Mouse (Mus musculus) limb, embryonic 11.5 days (tissue): ENCODE data around the gene Tmtc4. TPM values are rescaled to one million over a fixed set of nuclear protein-coding genes. Genes with fewer than 3 reads are reported as not detected.
A peak's percentile ranks its signal among the peaks of the same experiment; 100 is the strongest.

Experiments used
- ATAC-seq: fragments of 200-750 bp; cut with Nextera tagmentation; 2 replicates; pipeline ENCODE4 v1.8.0; 2017; ENCODE audit warnings: low read depth; ENCODE audit not compliant: insufficient number of reproducible peaks, low FRiP score, low TSS enrichment
- DNase-seq: peaks from one replicate; pipeline ENCODE4 v3.0.0-alpha.2; 2015; ENCODE audit warnings: low spot score
- H3K27ac ChIP-seq: fragments of 300-500 bp; sonication (generic); replicated peaks from 2 replicates; pipeline ENCODE4 v1.5.1; 2014; ENCODE audit warnings: low read depth, mild to moderate bottlenecking, low read length
- H3K27me3 ChIP-seq: fragments of 300-500 bp; sonication (generic); 2 replicates; pipeline ENCODE4 v1.6.1; 2014; ENCODE audit warnings: mild to moderate bottlenecking, low read length, mixed read lengths; ENCODE audit not compliant: control insufficient read depth, insufficient read depth
- H3K36me3 ChIP-seq: fragments of 300-500 bp; sonication (generic); 2 replicates; pipeline ENCODE4 v1.6.1; 2014; ENCODE audit warnings: mild to moderate bottlenecking, low read length, moderate library complexity, mixed read lengths; ENCODE audit not compliant: control insufficient read depth, insufficient read depth
- H3K4me1 ChIP-seq: fragments of 300-500 bp; sonication (generic); 2 replicates; pipeline ENCODE4 v1.6.1; 2014; ENCODE audit warnings: low read length, mixed read lengths; ENCODE audit not compliant: control insufficient read depth, insufficient read depth
- H3K4me2 ChIP-seq: fragments of 300-500 bp; sonication (generic); 2 replicates; pipeline ENCODE4 v1.6.1; 2014; ENCODE audit warnings: low read depth, mild to moderate bottlenecking, moderate library complexity; ENCODE audit not compliant: severe bottlenecking
- H3K4me3 ChIP-seq: fragments of 300-500 bp; sonication (generic); 2 replicates; pipeline ENCODE4 v1.5.1; 2014; ENCODE audit warnings: low read depth, low read length
- H3K9ac ChIP-seq: fragments of 300-500 bp; sonication (generic); 2 replicates; pipeline ENCODE4 v1.6.1; 2014; ENCODE audit warnings: mild to moderate bottlenecking, low read length
- H3K9me3 ChIP-seq: fragments of 300-500 bp; sonication (generic); 2 replicates; pipeline ENCODE4 v1.6.1; 2016; ENCODE audit warnings: low read length; ENCODE audit not compliant: control insufficient read depth
- WGBS: fragments of 180-500 bp; shearing (Covaris S2); extraction: QIAGEN DNeasy Blood & Tissue Kit; methylation state at CpG from one replicate; pipeline ENCODE4 v1.1.7; 2014; 5-methylcytosine and 5-hydroxymethylcytosine counted together
- polyA plus RNA-seq: library from polyadenylated mRNA; unstranded; fragments of >200 nt; fragmentation: Nextera tagmentation; extraction: Ambion mirVana; gene quantifications from 2 replicates; pipeline ENCODE4 v1.2.1, GENCODE M21; 2014

The Tmtc4 gene
- polyA plus RNA-seq, 1 experiment from 2014 or later = 31.7 TPM

DNA sequence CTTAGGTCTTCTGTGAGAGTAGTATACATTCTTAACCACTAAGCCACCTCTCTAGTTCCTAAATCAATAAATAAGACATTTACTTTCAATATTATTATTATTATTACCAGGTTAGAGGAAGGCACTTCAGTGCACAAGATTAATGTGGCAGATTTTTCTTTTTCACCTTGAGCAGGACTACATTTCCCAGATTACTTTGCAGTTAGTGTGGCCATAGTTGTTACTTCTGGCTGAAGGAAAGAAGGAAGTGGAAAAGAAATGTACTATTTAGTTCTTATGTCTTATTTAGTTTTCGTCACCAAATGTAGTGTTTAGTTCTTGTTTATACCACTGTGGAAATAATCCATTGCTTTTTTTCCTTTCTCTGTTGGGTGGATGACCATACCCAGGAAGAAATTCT, 19.9 kb upstream of the Tmtc4 start:
- H3K4me2 ChIP-seq = no peak overlapping the region
- 88% methylated on average over 1 of the region's 1 CpGs for WGBS
- ATAC-seq = no peak
- H3K4me3 ChIP-seq = no peak overlapping the region
- no peak overlapping the region for H3K9ac ChIP-seq
- H3K36me3 ChIP-seq = no peaks in the 10 kb centered on the region
- H3K27ac ChIP-seq = no peak overlapping the region
- DNase-seq = no peak
- H3K4me1 ChIP-seq = no peaks in the 10 kb centered on the region
- H3K27me3 ChIP-seq = no peaks in the 10 kb centered on the region
- H3K9me3 ChIP-seq = no peaks in the 10 kb centered on the region

- H3K9ac ChIP-seq = no peak overlapping the region
- H3K4me1 ChIP-seq = no peaks in the 10 kb centered on the region
- no peaks in the 10 kb centered on the region for H3K9me3 ChIP-seq
- no peak overlapping the region for H3K4me3 ChIP-seq
- DNase-seq (no peak), ATAC-seq (no peak)
- H3K27me3 ChIP-seq = no peaks in the 10 kb centered on the region
- H3K36me3 ChIP-seq = no peaks in the 10 kb centered on the region
- no peak overlapping the region for H3K27ac ChIP-seq
- no peak overlapping the region for H3K4me2 ChIP-seq
- 39% methylated on average over 3 of the region's 3 CpGs for WGBS
Measured at GRCm38 (mm10) chr14:123001391-123001790, 17.6 kb upstream of the Tmtc4 start.

GRCm38 (mm10) chr14:122997465-122997864, 13.6 kb upstream of the Tmtc4 start:
- Histone ChIP-seq H3K4me1 (no peaks in the 10 kb centered on the region), H3K27me3 (no peaks in the 10 kb centered on the region), H3K36me3 (no peaks in the 10 kb centered on the region), H3K4me3 (no peak overlapping the region), H3K4me2 (no peak overlapping the region), H3K9me3 (no peaks in the 10 kb centered on the region), H3K9ac (no peak overlapping the region), H3K27ac (no peak overlapping the region)
- DNase-seq (no peak), ATAC-seq (no peak)
- 94% methylated on average over 1 of the region's 1 CpGs for WGBS

- Histone ChIP-seq H3K27me3 (no peaks in the 10 kb centered on the region), H3K4me2 (no peak overlapping the region), H3K9ac (no peak overlapping the region), H3K4me1 (no peaks in the 10 kb centered on the region), H3K36me3 (no peaks in the 10 kb centered on the region), H3K9me3 (no peaks in the 10 kb centered on the region), H3K27ac (no peak overlapping the region), H3K4me3 (no peak overlapping the region)
- WGBS = 95% methylated on average over 2 of the region's 2 CpGs
- no peak for ATAC-seq
- DNase-seq = no peak
Measured at GRCm38 (mm10) chr14:122993935-122994334, 10.1 kb upstream of the Tmtc4 start.

DNA sequence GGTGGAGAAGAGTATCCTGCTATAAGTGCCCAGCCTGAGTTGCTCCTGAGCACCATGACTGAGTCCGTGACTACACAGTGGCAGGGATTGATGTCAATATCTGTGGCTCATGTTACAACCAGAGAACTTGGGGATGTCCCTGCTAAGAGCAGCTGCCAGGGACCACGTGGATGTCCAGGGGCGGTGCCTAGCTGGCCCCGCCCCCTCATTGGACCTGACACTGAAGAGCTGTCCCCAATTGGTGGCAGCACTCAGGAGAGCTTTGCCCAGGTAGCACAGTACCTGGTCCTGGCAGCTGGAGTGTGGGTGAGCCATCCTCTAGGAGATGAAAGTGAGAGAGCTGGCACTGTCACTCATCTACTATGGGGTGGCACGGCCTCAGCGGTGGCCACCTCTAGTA, 9.1 kb upstream of the Tmtc4 start:
- no peak overlapping the region for H3K4me3 ChIP-seq
- no peak overlapping the region for H3K4me2 ChIP-seq
- no peak for DNase-seq
- H3K36me3 ChIP-seq = no peaks in the 10 kb centered on the region
- no peaks in the 10 kb centered on the region for H3K4me1 ChIP-seq
- H3K9me3 ChIP-seq = no peaks in the 10 kb centered on the region
- ATAC-seq = no peak
- no peak overlapping the region for H3K9ac ChIP-seq
- no peaks in the 10 kb centered on the region for H3K27me3 ChIP-seq
- WGBS = 56% methylated on average over 6 of the region's 6 CpGs
- H3K27ac ChIP-seq = no peak overlapping the region

DNA sequence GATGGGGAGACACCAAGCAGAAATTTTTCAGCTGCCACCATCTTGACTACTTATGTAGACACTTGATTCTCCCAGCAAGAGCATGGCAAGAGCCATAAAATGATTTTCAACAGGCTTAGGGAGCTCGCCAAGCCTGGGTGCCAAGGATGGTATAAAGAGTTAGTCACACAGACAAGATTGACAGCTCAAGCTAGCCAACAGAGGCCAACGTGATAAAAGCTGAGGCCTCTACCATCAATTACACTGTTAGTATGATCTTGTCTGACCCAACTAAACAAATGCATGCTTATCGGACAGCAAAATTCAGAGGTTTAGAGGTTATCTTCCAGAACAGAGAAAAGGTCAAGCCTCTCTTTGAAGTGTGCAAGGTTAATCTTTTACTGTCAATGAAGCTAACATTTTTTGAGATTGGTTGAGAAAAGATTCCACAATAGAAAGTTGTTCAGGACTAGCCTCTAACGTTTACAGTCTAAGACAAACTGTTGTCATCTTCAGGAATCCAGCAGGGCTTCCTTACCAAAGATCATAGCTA, 6.8 kb upstream of the Tmtc4 start:
- WGBS = 47% methylated on average over 4 of the region's 4 CpGs
- H3K4me2 ChIP-seq = no peak overlapping the region

GRCm38 (mm10) chr14:122986404-122986803, 2.6 kb upstream of the Tmtc4 start:
- 75% methylated on average over 2 of the region's 2 CpGs for WGBS
- Histone ChIP-seq H3K4me1 (peaks cover 6% of the 10 kb centered on the region; the same call in 1 of the 2 replicates), H3K36me3 (no peaks in the 10 kb centered on the region), H3K4me3 (no peak overlapping the region), H3K27me3 (no peaks in the 10 kb centered on the region), H3K4me2 (no peak overlapping the region), H3K9ac (no peak overlapping the region), H3K27ac (no peak overlapping the region), H3K9me3 (no peaks in the 10 kb centered on the region)
- ATAC-seq (no peak), DNase-seq (no peak)

More for the DNA sequence above, 6.8 kb upstream of the Tmtc4 start:
- ATAC-seq (no peak), DNase-seq (no peak)
- Histone ChIP-seq H3K4me3 (no peak overlapping the region), H3K27me3 (no peaks in the 10 kb centered on the region), H3K27ac (no peak overlapping the region), H3K36me3 (no peaks in the 10 kb centered on the region), H3K9me3 (no peaks in the 10 kb centered on the region), H3K4me1 (no peaks in the 10 kb centered on the region), H3K9ac (no peak overlapping the region)

DNA sequence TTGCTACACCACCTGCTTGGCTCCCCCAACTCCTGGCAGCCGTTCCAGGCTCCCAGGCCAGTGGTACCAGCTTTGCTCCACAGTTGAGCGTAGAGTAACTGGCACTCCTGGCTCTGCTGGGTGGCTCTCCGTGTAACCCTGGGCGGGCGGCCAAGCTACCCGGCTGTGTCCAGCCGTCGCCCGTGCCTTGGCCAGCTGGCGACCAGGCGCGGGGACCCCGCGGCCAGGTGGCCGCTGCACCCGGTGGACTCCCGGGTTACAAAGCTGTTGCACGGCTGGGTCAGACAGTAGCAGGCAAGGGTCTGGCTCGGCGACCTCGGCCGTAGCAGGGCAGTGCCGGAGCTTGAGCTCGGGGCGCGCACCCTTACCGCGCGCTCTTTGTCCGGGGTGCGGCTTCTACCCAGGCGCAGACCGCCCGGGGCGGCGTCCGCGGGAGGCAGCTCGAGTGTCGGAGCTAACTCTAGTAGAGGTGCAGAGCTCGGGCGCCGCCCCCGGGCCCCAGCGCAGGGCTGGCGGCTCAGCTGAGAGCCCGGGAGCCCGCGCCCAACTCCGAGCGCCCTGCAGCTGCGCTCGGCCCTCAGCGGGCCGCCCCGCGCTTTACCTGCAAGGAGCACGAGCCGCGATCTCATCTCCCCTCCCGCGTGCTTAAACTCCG, 1.1 kb downstream of the Tmtc4 start:
- ATAC-seq (no peak; the same call in 1 of the 2 replicates), DNase-seq (no peak)
- Histone ChIP-seq H3K36me3 (no peaks in the 10 kb centered on the region), H3K9me3 (no peaks in the 10 kb centered on the region), H3K9ac (peak overlapping the region; percentile 93), H3K4me1 (peaks cover 6% of the 10 kb centered on the region; the same call in 1 of the 2 replicates), H3K27ac (peak overlapping the region; percentile 83), H3K4me3 (peak overlapping the region; percentile 89), H3K27me3 (no peaks in the 10 kb centered on the region), H3K4me2 (peak overlapping the region; percentile 87)
- under 1% methylated on average over 46 of the region's 63 CpGs for WGBS
